8 mouse cellular contexts compared by ENCODE assay signal in genomic region chr2:25290101-25290815, GRCm38 (mm10). TPM values are rescaled to one million over a fixed set of nuclear protein-coding genes. Genes with fewer than 3 reads are reported as not detected.
DNase-seq lines count a peak whose midpoint lies in the region; ATAC-seq and TF ChIP-seq lines count a peak whose summit lies in the region.

No protein-coding gene starts in this region.

- no peaks in the 10 kb centered on the region for H3K36me3 ChIP-seq in heart, adult 2 months (ENCODE audit: control insufficient read depth, insufficient read depth, low read length)
- H3K36me3 ChIP-seq in G1E (replicated peaks): peaks cover 18% of the 10 kb centered on the region
- H3K36me3 ChIP-seq in embryonic facial prominence, embryonic 15.5 days: peaks cover 4% of the 10 kb centered on the region
- H3K36me3 ChIP-seq in midbrain, embryonic 12.5 days: peaks cover 13% of the 10 kb centered on the region

- H3K4me2 ChIP-seq in embryonic facial prominence, embryonic 15.5 days (replicated peaks): peak overlapping the region; percentile 49
- peak overlapping the region; percentile 15; the same call in 1 of the 2 replicates for H3K4me2 ChIP-seq in midbrain, embryonic 12.5 days (replicated peaks)

- no peak for TF ChIP-seq CTCF in heart, adult 2 months (IDR thresholded peaks at IDR 0.05)
- TF ChIP-seq CTCF in G1E (IDR thresholded peaks at IDR 0.05; ENCODE audit: low read depth, low read length): no peak

- no peak for TF ChIP-seq EP300 in heart, adult 2 months (IDR thresholded peaks at IDR 0.05; ENCODE audit: insufficient read depth, low read depth, low read length)

- H3K4me3 ChIP-seq in heart, adult 2 months: peak overlapping the region; percentile 40
- H3K4me3 ChIP-seq in G1E (ENCODE audit: low read depth, low read length): peak overlapping the region; percentile 20; the same call in 1 of the 2 replicates
- H3K4me3 ChIP-seq in embryonic facial prominence, embryonic 15.5 days (replicated peaks): peak overlapping the region; percentile 38
- H3K4me3 ChIP-seq in midbrain, embryonic 12.5 days: 0 out of 2 replicates have a peak overlapping the region, but pooled peaks have one; percentile 9

- peaks cover 6% of the 10 kb centered on the region for H3K27me3 ChIP-seq in heart, adult 2 months (ENCODE audit: control insufficient read depth, insufficient read depth, low read length)
- H3K27me3 ChIP-seq in G1E (ENCODE audit: insufficient read depth, low read length): peaks cover 63% of the 10 kb centered on the region
- peaks cover 79% of the 10 kb centered on the region for H3K27me3 ChIP-seq in embryonic facial prominence, embryonic 15.5 days
- peaks cover 75% of the 10 kb centered on the region for H3K27me3 ChIP-seq in midbrain, embryonic 12.5 days

- TF ChIP-seq POLR2A in heart, adult 2 months (IDR thresholded peaks at IDR 0.05; ENCODE audit: insufficient read depth, low read depth, low read length): no peak

- H3K9me3 ChIP-seq in G1E (replicated peaks): no peaks in the 10 kb centered on the region
- no peaks in the 10 kb centered on the region for H3K9me3 ChIP-seq in embryonic facial prominence, embryonic 15.5 days (replicated peaks)
- no peaks in the 10 kb centered on the region for H3K9me3 ChIP-seq in midbrain, embryonic 12.5 days

- H3K9ac ChIP-seq in heart, adult 2 months (ENCODE audit: low read depth, low read length): no peak overlapping the region
- no peak overlapping the region for H3K9ac ChIP-seq in embryonic facial prominence, embryonic 15.5 days
- no peak overlapping the region for H3K9ac ChIP-seq in midbrain, embryonic 12.5 days (replicated peaks)

- H3K27ac ChIP-seq in heart, adult 2 months: no peak overlapping the region
- H3K27ac ChIP-seq in embryonic facial prominence, embryonic 15.5 days (replicated peaks): no peak overlapping the region
- no peak overlapping the region for H3K27ac ChIP-seq in midbrain, embryonic 12.5 days (replicated peaks)

- WGBS in heart, adult 2 months: 2% methylated on average over 54 of the region's 54 CpGs
- under 1% methylated on average over 54 of the region's 54 CpGs for WGBS in embryonic facial prominence, embryonic 15.5 days
- 3% methylated on average over 54 of the region's 54 CpGs for WGBS in midbrain, embryonic 12.5 days

- no peak for ATAC-seq in G1E (ENCODE audit: extremely low read depth, insufficient number of reproducible peaks, low FRiP score, poor library complexity, severe bottlenecking)
- no peak for ATAC-seq in embryonic facial prominence, embryonic 15.5 days (ENCODE audit: insufficient number of reproducible peaks, low FRiP score, low TSS enrichment, low read depth)
- ATAC-seq in midbrain, embryonic 12.5 days (ENCODE audit: low FRiP score, low read depth): no peak

- intact Hi-C loops in heart, adult 2 months (cut with DNase I): no loop called here

- no peaks in the 10 kb centered on the region for H3K79me2 ChIP-seq in heart, adult 2 months (replicated peaks; ENCODE audit: control insufficient read depth, insufficient read depth, low read length)

- peak in 1 of 2 experiments; percentile 47 for DNase-seq in heart, adult 2 months
- DNase-seq in heart, postnatal 4 days: no peak
- no peak for DNase-seq in G1E (ENCODE audit: low spot score)
- DNase-seq in kidney, postnatal 10 days: peak; percentile 46
- no peak for DNase-seq in spleen, adult 12 weeks (ENCODE audit: low spot score)
- no peak for DNase-seq in ovary, postnatal 36 days (ENCODE audit: low spot score)

- H3K4me1 ChIP-seq in heart, adult 2 months (ENCODE audit: control insufficient read depth, insufficient read depth, low read length): peaks cover 7% of the 10 kb centered on the region
- H3K4me1 ChIP-seq in G1E (ENCODE audit: insufficient read depth, low read depth, low read length): peaks cover 26% of the 10 kb centered on the region
- H3K4me1 ChIP-seq in embryonic facial prominence, embryonic 15.5 days: peaks cover 58% of the 10 kb centered on the region
- H3K4me1 ChIP-seq in midbrain, embryonic 12.5 days: peaks cover 17% of the 10 kb centered on the region

RNA-seq across cellular contexts. Expression of gene Lrrc26, which starts 0.5 kb away (rescaled TPM):
- total RNA-seq in heart, adult 2 months (2021): not detected
- polyA plus RNA-seq in heart, adult 2 months (2012; rRNA removed): 2.9 TPM in 1 of 2 replicates, not detected in the other
- total RNA-seq in heart, postnatal 4 days (2021): not detected
- total RNA-seq in G1E (2014; fragmentation: Nextera tagmentation): not detected in 2 replicates
- not detected in 2 replicates for total RNA-seq in G1E (2017)
- polyA plus RNA-seq in G1E (2012): not detected in 2 replicates
- 4.9 and 5.2 TPM in 2 replicates for polyA plus RNA-seq in embryonic facial prominence, embryonic 15.5 days (2015; fragmentation: Nextera tagmentation; extraction: Ambion mirVana)
- not detected in 2 replicates for polyA plus RNA-seq in midbrain, embryonic 12.5 days (2016; fragmentation: Nextera tagmentation; extraction: Ambion mirVana)

RNA-seq across cellular contexts. Expression of gene Tmem210, which starts 2.3 kb away (rescaled TPM):
- not detected for total RNA-seq in heart, adult 2 months (2021)
- polyA plus RNA-seq in heart, adult 2 months (2012; rRNA removed): 0.27 and 0.44 TPM in 2 replicates
- not detected for total RNA-seq in heart, postnatal 4 days (2021)
- total RNA-seq in G1E (2014; fragmentation: Nextera tagmentation): not detected in 2 replicates
- not detected in 2 replicates for total RNA-seq in G1E (2017)
- not detected in 2 replicates for polyA plus RNA-seq in G1E (2012)
- not detected in 2 replicates for polyA plus RNA-seq in embryonic facial prominence, embryonic 15.5 days (2015; fragmentation: Nextera tagmentation; extraction: Ambion mirVana)
- not detected in 2 replicates for polyA plus RNA-seq in midbrain, embryonic 12.5 days (2016; fragmentation: Nextera tagmentation; extraction: Ambion mirVana)

RNA-seq across cellular contexts. Expression of gene Anapc2, which starts 18.0 kb away (rescaled TPM):
- 10 to 100 TPM; 36.0 to 36.3 TPM for total RNA-seq in heart, adult 2 months (2021)
- 57.2 and 68.2 TPM in 2 replicates for polyA plus RNA-seq in heart, adult 2 months (2012; rRNA removed)
- total RNA-seq in heart, postnatal 4 days (2021): 10 to 100 TPM; 49.7 to 53.1 TPM
- total RNA-seq in G1E (2014; fragmentation: Nextera tagmentation) (39.5 and 50.3 TPM in 2 replicates), G1E (2017) (19.7 and 24.4 TPM in 2 replicates)
- polyA plus RNA-seq in G1E (2012): 23.0 and 25.3 TPM in 2 replicates
- 134 and 136 TPM in 2 replicates for polyA plus RNA-seq in embryonic facial prominence, embryonic 15.5 days (2015; fragmentation: Nextera tagmentation; extraction: Ambion mirVana)
- 143 and 144 TPM in 2 replicates for polyA plus RNA-seq in midbrain, embryonic 12.5 days (2016; fragmentation: Nextera tagmentation; extraction: Ambion mirVana)

RNA-seq across cellular contexts. Expression of gene Ssna1, which starts 18.0 kb away (rescaled TPM):
- 10 to 100 TPM; 39.7 to 41.5 TPM for total RNA-seq in heart, adult 2 months (2021)
- polyA plus RNA-seq in heart, adult 2 months (2012; rRNA removed): 33.1 and 36.3 TPM in 2 replicates
- 10 to 100 TPM; 60.0 to 62.0 TPM for total RNA-seq in heart, postnatal 4 days (2021)
- total RNA-seq in G1E (2014; fragmentation: Nextera tagmentation) (35.9 and 47.0 TPM in 2 replicates), G1E (2017) (100 and 107 TPM in 2 replicates)
- 237 and 259 TPM in 2 replicates for polyA plus RNA-seq in G1E (2012)
- 258 and 263 TPM in 2 replicates for polyA plus RNA-seq in embryonic facial prominence, embryonic 15.5 days (2015; fragmentation: Nextera tagmentation; extraction: Ambion mirVana)
- polyA plus RNA-seq in midbrain, embryonic 12.5 days (2016; fragmentation: Nextera tagmentation; extraction: Ambion mirVana): 210 and 216 TPM in 2 replicates

RNA-seq across cellular contexts. Expression of gene Tprn, which starts 27.8 kb away (rescaled TPM):
- 1 to 10 TPM; 5.9 to 6.7 TPM for total RNA-seq in heart, adult 2 months (2021)
- polyA plus RNA-seq in heart, adult 2 months (2012; rRNA removed): 7.5 and 9.9 TPM in 2 replicates
- 1 to 10 TPM; 4.9 to 5.7 TPM for total RNA-seq in heart, postnatal 4 days (2021)
- total RNA-seq in G1E (2014; fragmentation: Nextera tagmentation) (13.6 and 22.0 TPM in 2 replicates), G1E (2017) (8.1 and 10.0 TPM in 2 replicates)
- polyA plus RNA-seq in G1E (2012): 51.5 and 52.8 TPM in 2 replicates
- 10.2 TPM in 2 replicates for polyA plus RNA-seq in embryonic facial prominence, embryonic 15.5 days (2015; fragmentation: Nextera tagmentation; extraction: Ambion mirVana)
- 10.1 and 10.2 TPM in 2 replicates for polyA plus RNA-seq in midbrain, embryonic 12.5 days (2016; fragmentation: Nextera tagmentation; extraction: Ambion mirVana)
